Mouse (Mus musculus) cerebellum, adult 2 months (tissue): Measurements from ENCODE around the gene Tm7sf3.

Experiments used
- CTCF ChIP-seq: fragments of 200-500 bp; IDR thresholded peaks from 2 replicates; pipeline ENCODE4 v1.5.1; 2011; ENCODE audit warnings: low read depth, mild to moderate bottlenecking, control low read depth, low read length, moderate library complexity, borderline replicate concordance; ENCODE audit not compliant: insufficient read depth
- POLR2A ChIP-seq: fragments of 200-500 bp; IDR thresholded peaks from 2 replicates; pipeline ENCODE4 v1.6.1; 2011; ENCODE audit warnings: low read length, control low read depth, borderline replicate concordance; ENCODE audit not compliant: insufficient read depth

GRCm38 (mm10) chr6:146611897-146612296 lies 30.7 kb downstream of the Tm7sf3 start:
- TF ChIP-seq POLR2A (no peak), CTCF (no peak)
